8 mouse cellular contexts compared by ENCODE assay signal in the genomic region with DNA sequence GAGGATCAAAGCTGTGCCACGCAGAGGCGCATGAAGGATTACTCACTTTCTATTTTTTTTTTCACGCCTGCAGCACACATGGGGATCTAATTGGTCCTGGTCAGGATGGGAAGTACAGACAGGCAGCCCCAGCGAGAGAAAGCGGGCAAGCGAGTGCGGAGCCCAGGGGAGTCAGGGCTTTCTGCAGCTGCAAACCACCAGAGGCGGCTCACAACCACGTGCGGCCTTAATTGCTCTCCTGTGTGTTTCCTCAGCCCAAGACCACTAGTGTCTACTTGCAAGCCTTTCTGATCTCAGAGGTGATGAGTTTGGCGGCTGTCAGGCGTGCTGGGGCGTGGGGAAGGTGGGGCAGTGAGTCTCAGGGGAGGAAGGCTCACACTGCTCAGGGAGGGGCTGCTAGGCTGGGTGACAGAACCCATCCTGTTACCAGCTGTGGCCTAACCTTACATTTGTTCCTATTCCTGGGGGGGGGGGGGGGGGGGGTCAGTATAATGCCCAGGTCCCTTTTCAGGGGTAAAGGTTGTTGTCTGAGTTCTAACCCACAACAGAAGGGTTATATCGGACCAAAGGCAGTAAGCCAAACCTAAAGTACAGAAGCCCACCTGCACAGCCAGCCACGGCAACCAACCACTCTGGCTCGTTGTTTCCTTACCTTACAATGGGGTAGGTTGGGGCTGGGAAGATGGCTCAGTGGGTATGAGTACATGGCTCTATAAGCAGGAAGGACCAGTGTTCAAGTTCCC.
DNase-seq lines count a peak whose midpoint lies in the region; ATAC-seq lines count a peak whose summit lies in the region.

No protein-coding gene starts in this region.

- peak overlapping the region; percentile 66 for H3K27ac ChIP-seq in embryonic facial prominence, embryonic 10.5 days (replicated peaks)
- peak overlapping the region; percentile 31; the same call in 1 of the 2 replicates for H3K27ac ChIP-seq in heart, embryonic 10.5 days
- H3K27ac ChIP-seq in midbrain, embryonic 15.5 days = peak overlapping the region; percentile 68

- H3K9ac ChIP-seq in midbrain, embryonic 15.5 days = peak overlapping the region; percentile 8; the same call in 1 of the 2 replicates

- peak; percentile 9 to 20 for DNase-seq in left cerebral cortex, adult 18-20 months (ENCODE audit: low spot score in 2 of 2)
- no peak for DNase-seq in left cerebral cortex, postnatal 10 days (ENCODE audit: extremely low spot score in 1 of 2, low spot score in 2 of 2)
- peak; percentile 76 for DNase-seq in embryonic facial prominence, embryonic 10.5 days (ENCODE audit: low spot score)
- DNase-seq in heart, embryonic 10.5 days (ENCODE audit: low spot score) = peak; percentile 84
- DNase-seq in layer of hippocampus, postnatal 10 days (ENCODE audit: low spot score in 2 of 2) = peak; percentile 27 to 38
- peak; percentile 79 to 81 for DNase-seq in spleen, postnatal 36 days (ENCODE audit: low spot score in 2 of 2)
- no peak for DNase-seq in cerebellum, adult 11-12 months

- H3K4me2 ChIP-seq in midbrain, embryonic 15.5 days = peak overlapping the region; percentile 44

- no peaks in the 10 kb centered on the region for H3K36me3 ChIP-seq in embryonic facial prominence, embryonic 10.5 days (replicated peaks)
- H3K36me3 ChIP-seq in heart, embryonic 10.5 days = no peaks in the 10 kb centered on the region
- H3K36me3 ChIP-seq in midbrain, embryonic 15.5 days (replicated peaks) = no peaks in the 10 kb centered on the region

- peak; percentile 87 for ATAC-seq in midbrain, embryonic 15.5 days (replicated peaks)

- no peaks in the 10 kb centered on the region for H3K9me3 ChIP-seq in embryonic facial prominence, embryonic 10.5 days
- no peaks in the 10 kb centered on the region for H3K9me3 ChIP-seq in heart, embryonic 10.5 days
- no peaks in the 10 kb centered on the region for H3K9me3 ChIP-seq in midbrain, embryonic 15.5 days

- peaks cover 77% of the 10 kb centered on the region for H3K27me3 ChIP-seq in embryonic facial prominence, embryonic 10.5 days (replicated peaks; ENCODE audit: low read depth, poor library complexity, severe bottlenecking)
- H3K27me3 ChIP-seq in heart, embryonic 10.5 days (ENCODE audit: insufficient read depth, poor library complexity, severe bottlenecking) = peaks cover 45% of the 10 kb centered on the region
- H3K27me3 ChIP-seq in midbrain, embryonic 15.5 days (replicated peaks) = peaks cover 4% of the 10 kb centered on the region

- peak overlapping the region; percentile 39 for H3K4me3 ChIP-seq in embryonic facial prominence, embryonic 10.5 days
- H3K4me3 ChIP-seq in heart, embryonic 10.5 days = peak overlapping the region; percentile 37
- H3K4me3 ChIP-seq in midbrain, embryonic 15.5 days = 0 out of 2 replicates have a peak overlapping the region, but pooled peaks have one; percentile 12

- peaks cover 23% of the 10 kb centered on the region for H3K4me1 ChIP-seq in embryonic facial prominence, embryonic 10.5 days
- peaks cover 16% of the 10 kb centered on the region for H3K4me1 ChIP-seq in heart, embryonic 10.5 days
- H3K4me1 ChIP-seq in midbrain, embryonic 15.5 days = peaks cover 14% of the 10 kb centered on the region

- intact Hi-C loops in left cerebral cortex, postnatal 10 days (cut with DNase I) = no loop called here

- 10% methylated on average over 16 of the region's 16 CpGs for WGBS in embryonic facial prominence, embryonic 10.5 days
- WGBS in heart, embryonic 10.5 days = 12% methylated on average over 16 of the region's 16 CpGs
- 14% methylated on average over 16 of the region's 16 CpGs for WGBS in midbrain, embryonic 15.5 days

Comparison
In these comparisons a context has a peak if more than half of its experiments do, and no peak if none do; other contexts are left out.
1. DNase-seq: peak in left cerebral cortex, adult 18-20 months (2 of 2), embryonic facial prominence, embryonic 10.5 days (single experiment), heart, embryonic 10.5 days (single experiment), layer of hippocampus, postnatal 10 days (2 of 2) and spleen, postnatal 36 days (2 of 2); none in left cerebral cortex, postnatal 10 days (0 of 2) and cerebellum, adult 11-12 months (single experiment).
2. Peak in every context shown above with its lines, with median percentiles within 50 percentile points of each other: H3K27ac ChIP-seq and H3K4me3 ChIP-seq.